Mouse (Mus musculus) bone marrow, adult 2 months (tissue): ENCODE data around the gene Meiob.

Source experiments
- CTCF ChIP-seq: fragments of 200-500 bp; IDR thresholded peaks from 2 replicates; pipeline ENCODE4 v1.5.1; 2011; ENCODE audit warnings: low read length, control low read depth; ENCODE audit not compliant: control insufficient read depth, insufficient read depth
- POLR2A ChIP-seq: fragments of 200-500 bp; IDR thresholded peaks from 2 replicates; pipeline ENCODE4 v1.6.1; 2011; ENCODE audit warnings: low read depth, mild to moderate bottlenecking, control low read depth, low read length, borderline replicate concordance; ENCODE audit not compliant: control insufficient read depth

- TF ChIP-seq POLR2A (no peak), CTCF (no peak)
Observed at GRCm38 (mm10) chr17:24757394-24757793, 46.7 kb upstream of the Meiob start.
